ENCODE assay signal across 26 mouse cellular contexts in genomic region chr13:12912902-12913301, GRCm38 (mm10).
DNase-seq lines count a peak whose midpoint lies in the region; ATAC-seq lines count a peak whose summit lies in the region.
"Had no signal": no experiment of that assay in that cellular context is flagged by ENCODE, and none has a peak within 500 bp of the region (broad histone marks: within the 10 kb centered on the region; RNA-seq: fewer than 3 reads in every experiment).

No protein-coding gene starts in this region.

- H3K4me1 ChIP-seq in embryonic facial prominence, embryonic 13.5 days = no peaks in the 10 kb centered on the region
- no peaks in the 10 kb centered on the region for H3K4me1 ChIP-seq in embryonic facial prominence, embryonic 10.5 days
- no peaks in the 10 kb centered on the region for H3K4me1 ChIP-seq in kidney, embryonic 16.5 days (ENCODE audit: insufficient read depth, low read length)
- H3K4me1 ChIP-seq in midbrain, embryonic 15.5 days = no peaks in the 10 kb centered on the region
- H3K4me1 ChIP-seq: embryonic facial prominence, embryonic 15.5 days; intestine, embryonic 15.5 days had no signal

- H3K9ac ChIP-seq in embryonic facial prominence, embryonic 13.5 days = no peak overlapping the region
- no peak overlapping the region for H3K9ac ChIP-seq in kidney, embryonic 16.5 days (replicated peaks; ENCODE audit: low read length)
- no peak overlapping the region for H3K9ac ChIP-seq in midbrain, embryonic 15.5 days
- H3K9ac ChIP-seq: embryonic facial prominence, embryonic 15.5 days; forebrain, postnatal 0 days; intestine, embryonic 15.5 days had no signal

- 85% methylated on average over 5 of the region's 5 CpGs for WGBS in embryonic facial prominence, embryonic 13.5 days
- WGBS in embryonic facial prominence, embryonic 10.5 days = 85% methylated on average over 5 of the region's 5 CpGs
- 82% methylated on average over 5 of the region's 5 CpGs for WGBS in kidney, embryonic 16.5 days
- 89% methylated on average over 5 of the region's 5 CpGs for WGBS in midbrain, embryonic 15.5 days

- no peak for DNase-seq in embryonic facial prominence, embryonic 10.5 days (ENCODE audit: low spot score)
- no peak for DNase-seq in kidney, adult 18-20 months
- DNase-seq in ES-CJ7 (ENCODE audit: low read depth, low spot score) = peak; percentile 28
- peak; percentile 57 for DNase-seq in ZHBTc4 (ENCODE audit: low read depth, low spot score)
- no peak for DNase-seq in testis, postnatal 14 days (ENCODE audit: low spot score)
- DNase-seq: adrenal gland, postnatal 10 days; adrenal gland, postnatal 36 days; cerebellum, adult 11 months; cerebellum, adult 2 months; cerebellum, postnatal 10 days; cerebellum, postnatal 36 days; embryo, embryonic 11 days; forebrain, postnatal 0 days; gastrocnemius, adult 2 months; gastrocnemius, postnatal 14 days; kidney, adult 11 months had no signal

- H3K36me3 ChIP-seq in embryonic facial prominence, embryonic 13.5 days = no peaks in the 10 kb centered on the region
- H3K36me3 ChIP-seq in embryonic facial prominence, embryonic 10.5 days (replicated peaks) = no peaks in the 10 kb centered on the region
- no peaks in the 10 kb centered on the region for H3K36me3 ChIP-seq in kidney, embryonic 16.5 days (ENCODE audit: insufficient read depth, low read length)
- H3K36me3 ChIP-seq in midbrain, embryonic 15.5 days (replicated peaks) = no peaks in the 10 kb centered on the region
- H3K36me3 ChIP-seq: embryonic facial prominence, embryonic 15.5 days; intestine, embryonic 15.5 days had no signal

- peaks cover 22% of the 10 kb centered on the region for H3K9me3 ChIP-seq in embryonic facial prominence, embryonic 13.5 days
- peaks cover 73% of the 10 kb centered on the region for H3K9me3 ChIP-seq in embryonic facial prominence, embryonic 10.5 days
- H3K9me3 ChIP-seq in kidney, embryonic 16.5 days (ENCODE audit: low read length) = peaks cover 18% of the 10 kb centered on the region
- peaks cover 64% of the 10 kb centered on the region for H3K9me3 ChIP-seq in midbrain, embryonic 15.5 days

- no peak overlapping the region for H3K27ac ChIP-seq in embryonic facial prominence, embryonic 13.5 days
- H3K27ac ChIP-seq in embryonic facial prominence, embryonic 10.5 days (replicated peaks) = no peak overlapping the region
- no peak overlapping the region for H3K27ac ChIP-seq in kidney, embryonic 16.5 days (ENCODE audit: low read length)
- H3K27ac ChIP-seq in midbrain, embryonic 15.5 days = no peak overlapping the region
- H3K27ac ChIP-seq: embryonic facial prominence, embryonic 15.5 days; gastrocnemius, adult 2 months; intestine, embryonic 15.5 days had no signal

- H3K27me3 ChIP-seq in embryonic facial prominence, embryonic 13.5 days = no peaks in the 10 kb centered on the region
- H3K27me3 ChIP-seq in embryonic facial prominence, embryonic 10.5 days (replicated peaks; ENCODE audit: low read depth, poor library complexity, severe bottlenecking) = no peaks in the 10 kb centered on the region
- H3K27me3 ChIP-seq in kidney, embryonic 16.5 days (ENCODE audit: insufficient read depth, low read length) = no peaks in the 10 kb centered on the region
- H3K27me3 ChIP-seq in midbrain, embryonic 15.5 days (replicated peaks) = no peaks in the 10 kb centered on the region
- H3K27me3 ChIP-seq: embryonic facial prominence, embryonic 15.5 days; intestine, embryonic 15.5 days had no signal

- no peak overlapping the region for H3K4me3 ChIP-seq in embryonic facial prominence, embryonic 13.5 days
- H3K4me3 ChIP-seq in embryonic facial prominence, embryonic 10.5 days = no peak overlapping the region
- no peak overlapping the region for H3K4me3 ChIP-seq in kidney, embryonic 16.5 days (ENCODE audit: low read length)
- no peak overlapping the region for H3K4me3 ChIP-seq in midbrain, embryonic 15.5 days
- H3K4me3 ChIP-seq: embryonic facial prominence, embryonic 15.5 days; gastrocnemius, adult 2 months; intestine, embryonic 15.5 days had no signal

- H3K4me2 ChIP-seq in embryonic facial prominence, embryonic 13.5 days = no peak overlapping the region
- no peak overlapping the region for H3K4me2 ChIP-seq in kidney, embryonic 16.5 days (replicated peaks; ENCODE audit: low read depth, low read length)
- H3K4me2 ChIP-seq in midbrain, embryonic 15.5 days = no peak overlapping the region
- H3K4me2 ChIP-seq: embryonic facial prominence, embryonic 15.5 days; heart, embryonic 11.5 days; intestine, embryonic 15.5 days had no signal

- ATAC-seq in embryonic facial prominence, embryonic 13.5 days (ENCODE audit: insufficient number of reproducible peaks, insufficient read depth, low FRiP score, low TSS enrichment, low read depth) = 0 out of 2 replicates have a peak, but pooled peaks have one; percentile 5
- ATAC-seq in kidney, embryonic 16.5 days (ENCODE audit: low FRiP score, low TSS enrichment) = 0 out of 2 replicates have a peak, but pooled peaks have one; percentile 11
- no peak for ATAC-seq in midbrain, embryonic 15.5 days (replicated peaks)
- ATAC-seq: activated CD4-positive, CD25-positive, alpha-beta regulatory T cell, adult 4 months; CD4-positive, CD25-positive, alpha-beta regulatory T cell, adult 4 months; forebrain, embryonic 14.5 days; forebrain, postnatal 0 days; hindbrain, embryonic 16.5 days; intestine, embryonic 15.5 days had no signal

Comparison
In these comparisons a context has a peak if more than half of its experiments do, and no peak if none do; other contexts are left out.
1. DNase-seq: peak in ES-CJ7 (single experiment) and ZHBTc4 (single experiment); none in embryonic facial prominence, embryonic 10.5 days (single experiment), kidney, adult 18-20 months (single experiment) and testis, postnatal 14 days (single experiment).